Mouse (Mus musculus) kidney, embryonic 15.5 days (tissue): ENCODE data around the gene Rasl12. TPM values are rescaled to one million over a fixed set of nuclear protein-coding genes. Genes with fewer than 3 reads are reported as not detected.

ENCODE experiments used
- ATAC-seq: fragments of 200-750 bp; cut with Nextera tagmentation; replicated peaks from 2 replicates; pipeline ENCODE4 v1.8.0; 2017; ENCODE audit warnings: moderate TSS enrichment; ENCODE audit not compliant: low FRiP score
- H3K27ac ChIP-seq: fragments of 300-500 bp; sonication (generic); 2 replicates; pipeline ENCODE4 v1.5.1; 2015; ENCODE audit warnings: mild to moderate bottlenecking, inconsistent platforms
- H3K27me3 ChIP-seq: fragments of 300-500 bp; sonication (generic); 2 replicates; pipeline ENCODE4 v1.6.1; 2015; ENCODE audit warnings: inconsistent platforms
- H3K36me3 ChIP-seq: fragments of 300-500 bp; sonication (generic); 2 replicates; pipeline ENCODE4 v1.6.1; 2015; ENCODE audit warnings: inconsistent platforms
- H3K4me1 ChIP-seq: fragments of 300-500 bp; sonication (generic); 2 replicates; pipeline ENCODE4 v1.6.1; 2015; ENCODE audit warnings: inconsistent platforms
- H3K4me2 ChIP-seq: fragments of 300-500 bp; sonication (generic); 2 replicates; pipeline ENCODE4 v1.6.1; 2015; ENCODE audit warnings: moderate library complexity, mild to moderate bottlenecking, inconsistent platforms
- H3K4me3 ChIP-seq: fragments of 300-500 bp; sonication (generic); replicated peaks from 2 replicates; pipeline ENCODE4 v1.5.1; 2015; ENCODE audit warnings: mild to moderate bottlenecking, inconsistent platforms
- H3K9ac ChIP-seq: fragments of 300-500 bp; sonication (generic); 2 replicates; pipeline ENCODE4 v1.6.1; 2015; ENCODE audit warnings: mild to moderate bottlenecking, inconsistent platforms
- H3K9me3 ChIP-seq: fragments of 300-500 bp; sonication (generic); replicated peaks from 2 replicates; pipeline ENCODE4 v1.6.1; 2016; ENCODE audit warnings: inconsistent platforms
- WGBS: fragments of 180-500 bp; shearing (Covaris S2); methylation state at CpG from one replicate; pipeline ENCODE4 v1.1.7; 2015; ENCODE audit warnings: mixed read lengths; 5-methylcytosine and 5-hydroxymethylcytosine counted together
- polyA plus RNA-seq: library from polyadenylated mRNA; unstranded; fragments of >200 nt; fragmentation: Nextera tagmentation; extraction: Ambion mirVana; gene quantifications from 2 replicates; pipeline ENCODE4 v1.2.1, GENCODE M21; 2015

The Rasl12 gene
- polyA plus RNA-seq: 13.4 and 16.1 TPM in 2 replicates

DNA sequence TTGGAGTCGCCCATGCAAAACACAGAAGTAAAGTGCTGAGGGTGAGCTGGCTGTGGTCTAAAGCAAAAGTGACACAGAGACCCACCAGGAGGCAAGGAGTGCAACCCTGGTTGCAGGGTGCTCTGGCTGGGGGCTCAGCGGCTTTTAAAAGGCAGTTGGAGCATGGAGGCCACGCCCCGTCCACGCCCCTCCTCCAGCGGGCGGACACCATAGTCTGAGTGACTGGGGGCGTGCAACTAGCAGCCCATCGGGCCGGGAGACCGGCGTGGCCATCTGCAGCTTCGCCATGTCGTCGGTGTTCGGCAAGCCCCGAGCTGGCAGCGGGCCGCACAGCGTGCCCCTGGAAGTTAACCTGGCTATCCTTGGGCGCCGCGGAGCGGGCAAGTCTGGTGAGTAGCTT lies at the start of gene Rasl12:
Gene Rasl12, plus strand, starts transcription at position 228 of the 400 bp plus-strand sequence.
- Histone ChIP-seq H3K4me1 (peaks cover 20% of the 10 kb centered on the region), H3K9me3 (no peaks in the 10 kb centered on the region), H3K9ac (peak within 1 kb of the TSS; percentile 48), H3K4me2 (peak within 1 kb of the TSS; percentile 92), H3K4me3 (peak within 1 kb of the TSS; percentile 59), H3K36me3 (no peaks in the 10 kb centered on the region), H3K27ac (no peak within 1 kb of the TSS), H3K27me3 (0 out of 2 replicates have a peak, but pooled peaks cover under 1% of the 10 kb centered on the region)
- WGBS: 1% methylated on average over 24 of the region's 24 CpGs
- ATAC-seq: peak; percentile 88

DNA sequence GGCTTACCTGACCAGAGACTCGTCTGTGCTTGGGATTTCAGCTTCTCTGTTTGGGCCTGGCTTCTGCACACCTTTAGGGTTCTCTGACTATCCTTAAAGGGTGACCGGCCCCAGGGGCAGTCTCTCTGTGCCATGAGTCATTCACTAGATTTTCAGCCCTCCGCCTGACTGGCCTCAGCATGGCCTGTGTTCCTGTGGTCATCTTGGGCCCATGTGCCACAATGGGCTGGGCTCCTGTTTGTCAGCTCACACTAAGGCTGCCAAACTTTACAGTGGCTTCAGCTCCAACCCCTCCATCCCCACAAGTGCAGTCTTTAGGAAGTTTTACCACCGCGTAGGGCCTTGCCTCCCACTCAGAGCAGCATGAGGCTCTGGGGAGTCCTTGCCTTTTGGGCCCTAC lies 45.1 kb upstream of the Rasl12 start:
- H3K4me2 ChIP-seq: no peak overlapping the region
- H3K9ac ChIP-seq: no peak overlapping the region
- no peaks in the 10 kb centered on the region for H3K4me1 ChIP-seq
- no peaks in the 10 kb centered on the region for H3K27me3 ChIP-seq
- no peak overlapping the region for H3K27ac ChIP-seq
- H3K9me3 ChIP-seq: no peaks in the 10 kb centered on the region
- ATAC-seq: no peak
- WGBS: 79% methylated on average over 5 of the region's 5 CpGs
- peaks cover 42% of the 10 kb centered on the region for H3K36me3 ChIP-seq
- no peak overlapping the region for H3K4me3 ChIP-seq

DNA sequence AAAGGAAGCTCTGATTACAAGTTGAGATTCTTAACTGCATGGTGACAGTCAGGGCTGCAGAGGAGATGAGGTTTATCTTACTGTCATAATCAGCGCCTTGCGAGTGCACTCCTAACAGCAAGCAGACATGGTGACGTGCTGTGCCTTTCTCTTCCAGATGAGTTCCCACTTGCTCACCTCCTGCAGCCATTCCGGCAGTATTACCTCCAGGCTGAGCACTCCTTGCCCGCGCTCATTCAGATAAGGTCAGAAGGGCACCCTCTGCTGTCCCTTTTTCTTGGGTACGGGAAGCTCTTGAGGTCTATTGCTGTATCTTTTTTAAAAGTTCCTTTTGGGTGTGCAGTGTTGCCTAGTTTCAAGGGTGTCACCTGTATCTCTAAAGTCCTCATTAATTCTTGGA lies 41.7 kb upstream of the Rasl12 start:
- no peaks in the 10 kb centered on the region for H3K4me1 ChIP-seq
- no peak overlapping the region for H3K4me2 ChIP-seq
- no peak overlapping the region for H3K4me3 ChIP-seq
- ATAC-seq: no peak
- H3K9me3 ChIP-seq: no peaks in the 10 kb centered on the region
- no peak overlapping the region for H3K27ac ChIP-seq
- no peaks in the 10 kb centered on the region for H3K27me3 ChIP-seq
- 87% methylated on average over 7 of the region's 7 CpGs for WGBS
- no peak overlapping the region for H3K9ac ChIP-seq
- peaks cover 74% of the 10 kb centered on the region for H3K36me3 ChIP-seq

DNA sequence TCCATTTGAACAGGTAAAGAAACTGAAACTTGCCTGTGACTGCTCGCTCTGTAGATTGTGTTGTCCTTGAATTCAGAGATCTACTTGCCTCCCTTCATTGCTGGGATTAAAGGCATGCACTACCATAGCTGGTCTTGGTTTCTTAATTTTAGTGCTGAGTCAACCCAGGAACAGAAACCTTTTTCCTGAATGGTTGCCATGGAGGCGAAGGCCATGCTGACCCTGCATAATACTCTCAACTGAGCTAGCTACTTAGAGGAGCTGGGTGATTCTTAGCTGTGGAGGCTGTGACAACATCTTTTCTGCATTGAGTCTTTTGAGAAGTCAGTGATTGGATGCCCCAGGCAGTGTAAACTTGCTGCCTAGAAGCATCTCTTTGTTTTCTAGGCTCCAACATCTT lies 41.3 kb upstream of the Rasl12 start:
- 96% methylated on average over 2 of the region's 2 CpGs for WGBS

DNA sequence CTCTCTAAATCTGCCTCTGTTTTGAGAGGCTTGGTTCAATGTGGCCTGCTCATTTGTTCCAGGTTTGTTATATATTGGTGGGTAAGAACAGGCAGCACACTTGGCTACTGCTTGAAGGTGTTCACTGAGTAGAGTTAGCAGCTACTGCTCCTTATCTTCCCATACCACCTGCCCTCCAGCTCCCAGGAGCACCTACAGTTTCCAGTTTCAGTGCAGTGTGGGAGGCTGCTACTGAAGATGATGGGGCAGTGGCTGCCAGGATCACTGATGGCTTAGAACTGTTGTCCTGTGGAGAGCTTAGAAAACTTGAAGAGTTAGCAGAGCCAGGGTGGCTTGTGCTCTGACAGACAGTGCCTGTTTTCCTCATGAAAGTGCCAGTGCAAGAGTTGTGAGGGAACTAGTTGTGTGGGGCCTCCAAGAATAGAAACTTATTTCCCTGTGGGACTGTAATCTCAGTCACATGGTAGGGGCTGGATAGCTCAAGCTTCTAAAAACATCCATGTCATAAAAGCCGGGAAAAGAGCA lies 39.3 kb upstream of the Rasl12 start:
- whole genome bisulfite sequencing: 88% methylated on average over 1 of the region's 1 CpGs

More for the DNA sequence above, 41.3 kb upstream of the Rasl12 start:
- H3K27me3 ChIP-seq: no peaks in the 10 kb centered on the region
- H3K27ac ChIP-seq: no peak overlapping the region
- no peaks in the 10 kb centered on the region for H3K4me1 ChIP-seq
- no peak overlapping the region for H3K9ac ChIP-seq
- no peak overlapping the region for H3K4me3 ChIP-seq
- no peaks in the 10 kb centered on the region for H3K9me3 ChIP-seq
- H3K36me3 ChIP-seq: peaks cover 78% of the 10 kb centered on the region
- ATAC-seq: no peak
- no peak overlapping the region for H3K4me2 ChIP-seq

DNA sequence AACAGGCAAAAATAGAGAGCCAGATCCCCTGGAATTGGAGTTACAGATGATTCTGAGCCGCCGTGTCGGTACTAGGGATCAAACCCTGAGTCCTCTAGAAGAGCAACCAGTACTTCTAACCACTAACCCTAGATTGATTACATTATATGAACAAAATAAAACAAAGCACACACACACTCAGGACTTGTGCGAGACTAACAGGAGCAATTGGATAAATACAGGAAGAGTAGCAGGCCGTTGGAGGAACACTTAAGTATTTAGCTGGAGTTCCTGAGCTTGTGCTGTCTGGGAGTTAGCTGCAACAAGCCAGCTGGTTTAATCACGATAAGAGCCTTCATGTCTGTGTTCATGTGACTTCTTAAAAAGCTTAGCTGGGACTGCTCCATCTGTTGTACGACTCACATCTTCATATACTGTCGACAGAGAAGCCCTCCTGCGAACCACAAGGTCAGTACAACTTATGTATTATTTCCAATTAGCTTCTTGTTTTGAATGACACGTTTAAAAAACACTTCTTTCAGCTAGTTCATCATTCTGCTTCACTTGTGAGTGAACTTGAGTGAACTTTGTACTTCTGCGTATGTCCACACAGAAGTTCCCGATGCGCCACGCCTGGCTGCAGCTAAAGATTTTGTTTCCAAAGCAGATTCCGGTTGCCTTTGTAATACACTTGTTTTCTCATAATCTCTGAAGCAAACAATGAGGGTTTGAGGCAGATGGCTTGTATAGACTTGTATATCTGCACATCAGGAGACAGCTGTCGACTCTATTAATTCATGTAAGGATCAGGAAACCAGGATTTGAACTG lies 37.5 kb upstream of the Rasl12 start, which contains the start of gene Ubap1l:
Gene Ubap1l, plus strand, starts transcription at position 401 of the 808 bp plus-strand sequence.
- no peak within 1 kb of the TSS for H3K27ac ChIP-seq
- no peaks in the 10 kb centered on the region for H3K9me3 ChIP-seq
- no peak within 1 kb of the TSS for H3K4me3 ChIP-seq
- no peak within 1 kb of the TSS for H3K9ac ChIP-seq
- 89% methylated on average over 16 of the region's 16 CpGs for WGBS
- no peaks in the 10 kb centered on the region for H3K27me3 ChIP-seq
- no peak within 1 kb of the TSS for H3K4me2 ChIP-seq
- H3K4me1 ChIP-seq: peaks cover 5% of the 10 kb centered on the region; the same call in 1 of the 2 replicates
- no peak for ATAC-seq
- H3K36me3 ChIP-seq: peaks cover 74% of the 10 kb centered on the region

More for the DNA sequence above, 39.3 kb upstream of the Rasl12 start:
- Histone ChIP-seq H3K36me3 (peaks cover 84% of the 10 kb centered on the region), H3K27me3 (no peaks in the 10 kb centered on the region), H3K9me3 (no peaks in the 10 kb centered on the region), H3K9ac (no peak overlapping the region), H3K4me2 (no peak overlapping the region), H3K27ac (no peak overlapping the region), H3K4me3 (no peak overlapping the region), H3K4me1 (peaks cover 5% of the 10 kb centered on the region; the same call in 1 of the 2 replicates)
- no peak for ATAC-seq

DNA sequence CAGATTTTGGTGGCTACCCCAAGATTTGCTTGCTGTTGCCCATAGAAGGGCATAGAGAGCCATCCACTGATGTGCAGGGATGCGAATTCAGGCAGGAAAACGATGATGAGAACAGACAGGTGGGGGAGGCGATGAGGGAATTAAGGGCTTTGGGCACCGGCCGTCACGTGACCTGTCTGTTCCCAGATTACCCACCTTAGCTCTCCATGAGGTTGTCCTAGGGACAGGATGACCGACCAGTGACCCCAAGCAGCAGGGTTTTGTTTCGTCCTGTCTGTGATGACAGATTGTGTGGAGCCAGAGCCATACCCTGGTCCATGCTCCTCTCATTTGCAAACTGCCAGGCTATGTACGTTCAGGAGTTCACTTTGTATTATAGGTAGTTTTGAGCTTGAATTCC lies 34.6 kb upstream of the Rasl12 start:
- Histone ChIP-seq H3K27me3 (no peaks in the 10 kb centered on the region), H3K9ac (no peak overlapping the region), H3K4me3 (no peak overlapping the region), H3K9me3 (no peaks in the 10 kb centered on the region), H3K36me3 (peaks cover 46% of the 10 kb centered on the region), H3K4me2 (no peak overlapping the region), H3K4me1 (peaks cover 5% of the 10 kb centered on the region; the same call in 1 of the 2 replicates), H3K27ac (no peak overlapping the region)
- no peak for ATAC-seq
- 33% methylated on average over 9 of the region's 9 CpGs for WGBS

DNA sequence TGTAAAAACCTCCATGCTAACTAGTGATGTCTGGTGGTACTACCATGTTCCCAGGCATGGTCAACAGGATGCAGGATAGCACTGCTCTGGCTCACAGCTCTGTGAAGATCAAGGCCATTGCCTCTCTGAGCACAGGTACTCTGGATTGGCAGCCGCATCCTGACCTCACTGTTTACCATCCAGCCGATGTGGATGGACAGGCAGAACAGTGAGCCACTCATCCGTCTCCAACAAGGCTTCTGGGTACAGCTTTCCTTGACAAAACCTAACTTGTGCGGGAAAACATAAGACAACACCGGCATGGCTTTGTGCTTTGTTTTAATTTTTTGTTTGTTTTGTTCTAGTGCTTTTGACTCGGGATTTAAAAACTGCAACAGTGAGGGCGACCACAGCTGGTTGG lies 32.6 kb upstream of the Rasl12 start:
- Histone ChIP-seq H3K4me3 (no peak overlapping the region), H3K4me1 (peaks cover 5% of the 10 kb centered on the region; the same call in 1 of the 2 replicates), H3K9me3 (no peaks in the 10 kb centered on the region), H3K9ac (no peak overlapping the region), H3K4me2 (no peak overlapping the region), H3K27ac (no peak overlapping the region), H3K36me3 (peaks cover 26% of the 10 kb centered on the region), H3K27me3 (no peaks in the 10 kb centered on the region)
- 89% methylated on average over 7 of the region's 7 CpGs for WGBS
- no peak for ATAC-seq

DNA sequence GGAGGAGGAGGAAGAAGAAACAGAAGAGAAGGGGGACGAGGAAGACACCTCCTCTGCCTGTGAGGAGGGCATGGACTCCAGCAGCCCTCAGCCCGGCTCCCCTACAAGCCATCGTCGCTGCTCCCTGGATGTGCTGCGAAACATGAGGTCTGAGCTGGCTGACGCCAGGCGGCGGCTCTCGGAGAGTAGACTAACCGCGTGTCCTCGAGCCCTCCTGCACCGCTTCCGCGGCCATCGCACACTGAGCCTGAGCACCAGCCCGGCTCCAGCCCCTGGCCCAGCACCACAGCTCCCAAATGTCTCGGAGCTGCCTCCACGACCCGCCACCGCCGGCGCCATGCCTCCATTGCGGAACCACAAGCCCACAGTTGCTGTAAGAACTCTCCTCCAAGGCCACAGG lies 26.6 kb upstream of the Rasl12 start:
- H3K4me2 ChIP-seq: no peak overlapping the region
- H3K4me1 ChIP-seq: no peaks in the 10 kb centered on the region
- no peak for ATAC-seq
- no peak overlapping the region for H3K9ac ChIP-seq
- no peak overlapping the region for H3K27ac ChIP-seq
- H3K4me3 ChIP-seq: no peak overlapping the region
- no peaks in the 10 kb centered on the region for H3K9me3 ChIP-seq
- no peaks in the 10 kb centered on the region for H3K27me3 ChIP-seq
- WGBS: 82% methylated on average over 24 of the region's 24 CpGs
- H3K36me3 ChIP-seq: 0 out of 2 replicates have a peak, but pooled peaks cover 4% of the 10 kb centered on the region

DNA sequence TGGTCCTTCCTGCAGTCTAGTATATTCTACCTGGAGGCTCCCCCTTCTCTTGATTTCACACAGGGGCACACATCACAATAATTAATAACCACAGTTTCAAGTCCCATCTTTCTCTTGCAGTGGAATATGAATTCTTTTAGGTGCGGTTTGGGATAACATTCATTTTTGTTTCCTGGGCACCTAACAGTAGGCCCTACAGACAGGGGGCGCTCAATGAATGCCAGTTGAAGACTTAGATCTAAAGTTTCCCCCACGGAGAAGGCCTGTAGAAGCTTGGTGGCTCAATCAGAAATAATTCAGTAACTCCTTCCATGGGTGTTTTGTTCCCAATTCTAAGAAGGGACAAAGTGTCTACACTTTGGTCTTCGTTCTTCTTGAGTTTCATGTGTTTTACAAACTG lies 25.9 kb upstream of the Rasl12 start:
- 72% methylated on average over 4 of the region's 4 CpGs for WGBS
- Histone ChIP-seq H3K4me3 (no peak overlapping the region), H3K4me2 (no peak overlapping the region), H3K36me3 (0 out of 2 replicates have a peak, but pooled peaks cover 6% of the 10 kb centered on the region), H3K9me3 (no peaks in the 10 kb centered on the region), H3K27me3 (no peaks in the 10 kb centered on the region), H3K4me1 (no peaks in the 10 kb centered on the region), H3K27ac (no peak overlapping the region), H3K9ac (no peak overlapping the region)
- ATAC-seq: no peak

DNA sequence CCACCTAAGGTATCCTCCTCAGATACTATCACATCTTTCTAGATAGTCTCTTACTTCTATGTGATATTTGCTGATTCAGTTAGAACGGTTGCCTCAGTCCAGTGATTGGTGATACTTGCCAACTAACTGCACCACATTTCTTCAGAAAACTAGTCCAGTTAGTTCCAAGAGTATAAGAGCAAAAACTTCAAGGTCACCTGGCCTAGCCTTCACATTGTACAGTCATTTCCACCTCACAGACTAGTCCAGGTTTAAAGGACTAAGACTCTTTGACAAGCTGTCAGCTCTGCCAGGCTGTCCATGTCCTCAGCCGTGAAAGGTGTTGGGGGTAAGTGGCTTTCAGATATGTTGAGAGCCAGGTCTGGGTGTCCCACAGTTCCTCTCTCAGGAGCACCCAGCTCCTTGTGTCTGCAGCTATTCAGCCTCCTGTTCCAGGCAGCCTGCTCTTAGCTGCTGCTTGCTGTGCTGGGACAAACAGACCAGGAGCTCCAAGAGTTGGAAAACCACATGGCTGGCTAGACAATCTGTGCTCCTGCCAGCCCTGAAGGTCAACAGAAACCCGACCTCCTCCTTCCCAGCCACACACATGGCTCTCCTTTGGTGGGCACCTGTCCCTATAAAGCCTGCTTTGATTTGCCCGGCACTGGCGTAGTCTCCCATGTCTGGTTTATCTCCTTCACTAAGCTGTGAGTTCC lies 23.7 kb upstream of the Rasl12 start:
- H3K9ac ChIP-seq: no peak overlapping the region
- no peak overlapping the region for H3K27ac ChIP-seq
- no peaks in the 10 kb centered on the region for H3K9me3 ChIP-seq
- ATAC-seq: no peak
- H3K36me3 ChIP-seq: 0 out of 2 replicates have a peak, but pooled peaks cover 6% of the 10 kb centered on the region
- H3K4me2 ChIP-seq: no peak overlapping the region
- H3K4me1 ChIP-seq: no peaks in the 10 kb centered on the region
- 76% methylated on average over 5 of the region's 5 CpGs for whole genome bisulfite sequencing
- H3K4me3 ChIP-seq: no peak overlapping the region
- no peaks in the 10 kb centered on the region for H3K27me3 ChIP-seq
